Mouse (Mus musculus) limb, embryonic 15.5 days (tissue): Measurements from ENCODE around the gene C2cd2l. TPM values are rescaled to one million over a fixed set of nuclear protein-coding genes. Genes with fewer than 3 reads are reported as not detected.
"Not testable (repeated sequence)": the region's sequence is repeated elsewhere in the genome, so short reads cannot be mapped to it uniquely, and the experiment has no call there.

ENCODE experiments used
- ATAC-seq: fragments of 200-750 bp; cut with Nextera tagmentation; 2 replicates; pipeline ENCODE4 v1.8.0; 2017; ENCODE audit warnings: low read depth, moderate TSS enrichment; ENCODE audit not compliant: insufficient number of reproducible peaks, low FRiP score, low TSS enrichment
- H3K27ac ChIP-seq: fragments of 300-500 bp; sonication (generic); 2 replicates; pipeline ENCODE4 v1.5.1; 2015; ENCODE audit warnings: moderate library complexity, mild to moderate bottlenecking, inconsistent platforms
- H3K27me3 ChIP-seq: fragments of 300-500 bp; sonication (generic); 2 replicates; pipeline ENCODE4 v1.6.1; 2015; ENCODE audit warnings: inconsistent platforms
- H3K36me3 ChIP-seq: fragments of 300-500 bp; sonication (generic); 2 replicates; pipeline ENCODE4 v1.6.1; 2015; ENCODE audit warnings: inconsistent platforms
- H3K4me1 ChIP-seq: fragments of 300-500 bp; sonication (generic); 2 replicates; pipeline ENCODE4 v1.6.1; 2015; ENCODE audit warnings: inconsistent platforms
- H3K4me2 ChIP-seq: fragments of 300-500 bp; sonication (generic); 2 replicates; pipeline ENCODE4 v1.6.1; 2015; ENCODE audit warnings: mild to moderate bottlenecking, inconsistent platforms
- H3K4me3 ChIP-seq: fragments of 300-500 bp; sonication (generic); 2 replicates; pipeline ENCODE4 v1.5.1; 2015; ENCODE audit warnings: mild to moderate bottlenecking, inconsistent platforms
- H3K9ac ChIP-seq: fragments of 300-500 bp; sonication (generic); 2 replicates; pipeline ENCODE4 v1.6.1; 2015; ENCODE audit warnings: inconsistent platforms
- H3K9me3 ChIP-seq: fragments of 300-500 bp; sonication (generic); 2 replicates; pipeline ENCODE4 v1.6.1; 2016; ENCODE audit warnings: inconsistent platforms
- WGBS: fragments of 180-500 bp; shearing (Covaris S2); methylation state at CpG from one replicate; pipeline ENCODE4 v1.1.7; 2015; 5-methylcytosine and 5-hydroxymethylcytosine counted together
- polyA plus RNA-seq: library from polyadenylated mRNA; unstranded; fragments of >200 nt; fragmentation: Nextera tagmentation; extraction: Ambion mirVana; gene quantifications from 2 replicates; pipeline ENCODE4 v1.2.1, GENCODE M21; 2015

Gene C2cd2l
- polyA plus RNA-seq, result 6.9 and 7.1 TPM in 2 replicates

- under 1% methylated on average over 64 of the region's 67 CpGs for WGBS
- H3K27ac ChIP-seq, result peak within 1 kb of the TSS; percentile 83
- H3K4me1 ChIP-seq, result peaks cover 24% of the 10 kb centered on the region
- H3K36me3 ChIP-seq, result peaks cover 20% of the 10 kb centered on the region
- H3K4me2 ChIP-seq, result peak within 1 kb of the TSS; percentile 94
- H3K9me3 ChIP-seq, result no peaks in the 10 kb centered on the region
- H3K9ac ChIP-seq, result peak within 1 kb of the TSS; percentile 82
- ATAC-seq, result peak; percentile 99
- no peaks in the 10 kb centered on the region for H3K27me3 ChIP-seq
- H3K4me3 ChIP-seq, result peak within 1 kb of the TSS; percentile 92
Observed at GRCm38 (mm10) chr9:44319887-44320798, at the start of gene C2cd2l. Gene C2cd2l, minus strand, starts transcription at chr9:44320285.

GRCm38 (mm10) chr9:44364480-44364879 is 44.4 kb upstream of the C2cd2l start:
- H3K4me1 ChIP-seq, result peaks cover 10% of the 10 kb centered on the region
- H3K27ac ChIP-seq, result no peak overlapping the region
- no peaks in the 10 kb centered on the region for H3K9me3 ChIP-seq
- no peak overlapping the region for H3K9ac ChIP-seq
- no peak for ATAC-seq
- H3K4me3 ChIP-seq, result no peak overlapping the region
- H3K27me3 ChIP-seq, result no peaks in the 10 kb centered on the region
- H3K36me3 ChIP-seq, result peaks cover 6% of the 10 kb centered on the region
- WGBS, result 59% methylated on average over 3 of the region's 3 CpGs
- H3K4me2 ChIP-seq, result no peak overlapping the region

GRCm38 (mm10) chr9:44361931-44362330 is 41.8 kb upstream of the C2cd2l start:
- H3K4me3 ChIP-seq, result peak overlapping the region; percentile 92
- peak overlapping the region; percentile 79 for H3K27ac ChIP-seq
- ATAC-seq, H3K27me3 ChIP-seq, H3K9me3 ChIP-seq: not testable (repeated sequence)
- peak overlapping the region; percentile 71 for H3K4me2 ChIP-seq
- 41% methylated on average over 4 of the region's 4 CpGs for WGBS
- peaks cover 10% of the 10 kb centered on the region for H3K4me1 ChIP-seq
- peaks cover 28% of the 10 kb centered on the region for H3K36me3 ChIP-seq
- H3K9ac ChIP-seq, result peak overlapping the region; percentile 85; the same call in 1 of the 2 replicates

- no peaks in the 10 kb centered on the region for H3K27me3 ChIP-seq
- peak within 1 kb of the TSS; percentile 85 for H3K9ac ChIP-seq
- H3K4me2 ChIP-seq, result peak within 1 kb of the TSS; percentile 71
- peak within 1 kb of the TSS; percentile 79 for H3K27ac ChIP-seq
- peak within 1 kb of the TSS; percentile 92 for H3K4me3 ChIP-seq
- under 1% methylated on average over 44 of the region's 44 CpGs for WGBS
- H3K4me1 ChIP-seq, result peaks cover 10% of the 10 kb centered on the region
- H3K36me3 ChIP-seq, result peaks cover 34% of the 10 kb centered on the region
- H3K9me3 ChIP-seq, result no peaks in the 10 kb centered on the region
- ATAC-seq, result peak; percentile 91
Observed at GRCm38 (mm10) chr9:44361190-44361917, 41.3 kb upstream of the C2cd2l start, which contains the start of gene Vps11. Gene Vps11, minus strand, starts transcription at chr9:44361670.

- H3K4me1 ChIP-seq, result peaks cover 10% of the 10 kb centered on the region
- no peak for ATAC-seq
- no peaks in the 10 kb centered on the region for H3K9me3 ChIP-seq
Observed at GRCm38 (mm10) chr9:44357207-44357606, 37.1 kb upstream of the C2cd2l start.

GRCm38 (mm10) chr9:44353142-44353541 is 33.1 kb upstream of the C2cd2l start:
- Histone ChIP-seq H3K27ac (no peak overlapping the region), H3K27me3 (no peaks in the 10 kb centered on the region), H3K4me3 (no peak overlapping the region), H3K9me3 (no peaks in the 10 kb centered on the region), H3K9ac (no peak overlapping the region), H3K36me3 (peaks cover 96% of the 10 kb centered on the region), H3K4me1 (no peaks in the 10 kb centered on the region), H3K4me2 (no peak overlapping the region)
- ATAC-seq, result no peak
- 92% methylated on average over 6 of the region's 6 CpGs for WGBS

More at GRCm38 (mm10) chr9:44357207-44357606, 37.1 kb upstream of the C2cd2l start:
- Histone ChIP-seq H3K36me3 (peaks cover 75% of the 10 kb centered on the region), H3K27ac (no peak overlapping the region), H3K9ac (no peak overlapping the region), H3K4me2 (no peak overlapping the region), H3K4me3 (no peak overlapping the region), H3K27me3 (no peaks in the 10 kb centered on the region)
- 74% methylated on average over 4 of the region's 4 CpGs for WGBS

- H3K36me3 ChIP-seq, result peaks cover 97% of the 10 kb centered on the region
- H3K4me2 ChIP-seq, result no peak overlapping the region
- WGBS, result 90% methylated on average over 10 of the region's 10 CpGs
- H3K9me3 ChIP-seq, result no peaks in the 10 kb centered on the region
- no peaks in the 10 kb centered on the region for H3K4me1 ChIP-seq
- H3K27ac ChIP-seq, result no peak overlapping the region
- H3K4me3 ChIP-seq, result no peak overlapping the region
- H3K9ac ChIP-seq, result no peak overlapping the region
- no peaks in the 10 kb centered on the region for H3K27me3 ChIP-seq
- ATAC-seq, result no peak
Observed at GRCm38 (mm10) chr9:44352337-44352736, 32.3 kb upstream of the C2cd2l start.

- ATAC-seq, result no peak
- no peak overlapping the region for H3K4me3 ChIP-seq
Observed at GRCm38 (mm10) chr9:44351396-44351795, 31.3 kb upstream of the C2cd2l start.

GRCm38 (mm10) chr9:44348546-44348945 is 28.5 kb upstream of the C2cd2l start:
- Histone ChIP-seq H3K9me3 (no peaks in the 10 kb centered on the region), H3K4me2 (no peak overlapping the region), H3K27me3 (no peaks in the 10 kb centered on the region), H3K36me3 (peaks cover 69% of the 10 kb centered on the region), H3K27ac (no peak overlapping the region), H3K9ac (no peak overlapping the region), H3K4me1 (no peaks in the 10 kb centered on the region), H3K4me3 (no peak overlapping the region)
- WGBS, result over 99% methylated on average over 4 of the region's 4 CpGs
- no peak for ATAC-seq

More at GRCm38 (mm10) chr9:44351396-44351795, 31.3 kb upstream of the C2cd2l start:
- Histone ChIP-seq H3K9me3 (no peaks in the 10 kb centered on the region), H3K36me3 (peaks cover 97% of the 10 kb centered on the region), H3K4me2 (no peak overlapping the region), H3K4me1 (no peaks in the 10 kb centered on the region), H3K27ac (no peak overlapping the region), H3K9ac (no peak overlapping the region), H3K27me3 (no peaks in the 10 kb centered on the region)
- 94% methylated on average over 4 of the region's 4 CpGs for WGBS

- 86% methylated on average over 4 of the region's 4 CpGs for WGBS
- Histone ChIP-seq H3K36me3 (peaks cover 60% of the 10 kb centered on the region), H3K27me3 (no peaks in the 10 kb centered on the region), H3K4me1 (peaks cover 8% of the 10 kb centered on the region), H3K27ac (no peak overlapping the region), H3K9ac (no peak overlapping the region), H3K9me3 (no peaks in the 10 kb centered on the region), H3K4me3 (no peak overlapping the region), H3K4me2 (no peak overlapping the region)
- no peak for ATAC-seq
Observed at GRCm38 (mm10) chr9:44347621-44348020, 27.5 kb upstream of the C2cd2l start.

- Histone ChIP-seq H3K27me3 (no peaks in the 10 kb centered on the region), H3K9me3 (no peaks in the 10 kb centered on the region), H3K4me1 (peaks cover 13% of the 10 kb centered on the region), H3K9ac (no peak overlapping the region), H3K36me3 (peaks cover 55% of the 10 kb centered on the region), H3K4me3 (no peak overlapping the region), H3K27ac (no peak overlapping the region), H3K4me2 (no peak overlapping the region)
- WGBS, result 91% methylated on average over 9 of the region's 9 CpGs
- ATAC-seq, result no peak
Observed at GRCm38 (mm10) chr9:44347166-44347565, 27.1 kb upstream of the C2cd2l start.
